In genomic region chr1:36080974-36081373, GRCm38 (mm10) we compare ENCODE assay signal across 15 mouse cellular contexts.
"Had no signal": no experiment of that assay in that cellular context is flagged by ENCODE, and none has a peak within 500 bp of the region (broad histone marks: within the 10 kb centered on the region; RNA-seq: fewer than 3 reads in every experiment).

No protein-coding gene starts in this region.

- H3K9ac ChIP-seq: limb, embryonic 13.5 days; liver, embryonic 13.5 days; stomach, embryonic 15.5 days had no signal

- H3K4me2 ChIP-seq: limb, embryonic 13.5 days; liver, embryonic 13.5 days; midbrain, embryonic 11.5 days; stomach, embryonic 15.5 days had no signal

- DNase-seq: kidney, adult 9 months; left cerebral cortex, postnatal 4 days; liver, embryonic 13.5 days; lung, adult 2 months; lung, postnatal 14 days; lung, postnatal 4 days; midbrain, embryonic 14.5 days; retina, postnatal 1 day; right cerebral cortex, postnatal 25 days; spleen, adult 18-20 months; thymus, postnatal 25 days had no signal

- ATAC-seq: intestine, postnatal 0 days had no signal

- H3K4me3 ChIP-seq: limb, embryonic 13.5 days; liver, embryonic 13.5 days; stomach, embryonic 15.5 days had no signal

- H3K27me3 ChIP-seq: limb, embryonic 13.5 days; liver, embryonic 13.5 days; stomach, embryonic 15.5 days had no signal

- H3K27ac ChIP-seq: limb, embryonic 13.5 days; liver, embryonic 13.5 days; stomach, embryonic 15.5 days had no signal

- H3K9me3 ChIP-seq: limb, embryonic 13.5 days; liver, embryonic 13.5 days; stomach, embryonic 15.5 days had no signal
